Mouse (Mus musculus) forelimb bud, embryonic 11.5 days (tissue): ENCODE measurements at regions not wholly inside any gene's neighbourhood (a gene's known extent, or its start where the extent isn't known, plus 50 kb on each side); places are given as distances from the start of the nearest gene placed in this dataset.

ENCODE experiments used
- DNase-seq: peaks from one replicate; pipeline ENCODE4 v3.0.0-alpha.2; 2012; ENCODE audit warnings: low read depth, low spot score

DNA sequence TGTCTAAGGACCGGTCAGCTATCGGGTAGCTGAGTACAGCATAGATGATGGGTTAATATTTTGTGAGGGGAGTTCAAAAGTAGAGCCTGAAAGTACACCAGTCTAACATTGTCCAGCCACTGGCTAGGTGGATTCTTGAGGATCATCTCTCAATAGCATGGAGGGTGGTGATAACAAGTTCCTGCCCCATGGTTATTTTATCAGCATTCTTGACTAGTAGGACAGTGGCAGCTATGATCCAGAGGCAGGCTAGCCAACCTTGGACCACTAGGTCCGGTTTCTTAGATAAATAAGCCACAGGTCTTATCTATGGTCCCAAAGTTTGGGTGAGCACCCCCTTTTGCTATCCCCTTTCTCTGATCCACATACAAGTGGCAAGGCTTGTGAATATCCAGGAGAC is 62.0 kb upstream of the Wdr75 start:
- DNase-seq: no peak

DNA sequence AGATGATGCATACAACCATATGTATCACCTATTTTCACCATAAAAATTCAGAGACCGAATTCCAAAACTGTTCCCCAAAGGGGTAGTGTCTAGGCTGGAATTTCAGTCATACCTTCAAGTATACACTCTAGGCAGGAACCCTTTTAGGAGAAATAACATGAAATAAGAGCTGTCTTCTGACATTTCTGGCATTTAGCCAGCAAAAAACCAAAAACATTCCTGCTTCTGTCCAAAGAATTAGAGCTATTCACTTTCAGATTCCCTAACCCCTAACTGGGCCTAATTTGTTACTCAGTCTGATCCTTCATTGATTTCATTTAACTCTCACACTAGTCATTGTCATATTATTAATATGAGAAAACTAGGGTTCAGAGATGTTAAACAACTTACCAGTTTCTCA is 49.8 kb upstream of the Wdr75 start:
- DNase-seq: no peak
